Mouse (Mus musculus) erythroid progenitor cell, adult 5-6 weeks (primary cell): ENCODE measurements around the gene Pla2g4b. TPM values are rescaled to one million over a fixed set of nuclear protein-coding genes. Genes with fewer than 3 reads are reported as not detected.
A peak's percentile ranks its signal among the peaks of the same experiment; 100 is the strongest.

Experiments used
- ATAC-seq: replicated peaks from 2 replicates; pipeline ENCODE4 v1.8.0; 2016; ENCODE audit warnings: moderate number of reproducible peaks, mild to moderate bottlenecking, moderate TSS enrichment, inconsistent platforms; ENCODE audit not compliant: poor library complexity, low FRiP score, severe bottlenecking
- total RNA-seq, 2 experiments: library from RNA; stranded (forward) in 1 of 2; stranded (reverse) in 1 of 2; fragments of 150-400 nt in 1 of 2; fragments of 186-747, 209-891 nt in 1 of 2; gene quantifications; 2 replicates each; pipeline versions ENCODE4 v1.2.3 to v1.2.4; 2015 to 2017; ENCODE audit warnings: low replicate concordance in 2 of 2

The Pla2g4b gene
- total RNA-seq, 2 experiments from 2014 or later = 2.9 TPM; not detected in 1

- no peak for ATAC-seq
These were observed 19.3 kb upstream of the Pla2g4b start for GRCm38 (mm10) chr2:120013831-120014486.

GRCm38 (mm10) chr2:120015882-120016281 is 17.3 kb upstream of the Pla2g4b start:
- no peak for ATAC-seq

GRCm38 (mm10) chr2:120017599-120017998 is 15.6 kb upstream of the Pla2g4b start:
- no peak for ATAC-seq

- no peak for ATAC-seq
These were observed 8.9 kb upstream of the Pla2g4b start for GRCm38 (mm10) chr2:120024337-120024736.

GRCm38 (mm10) chr2:120026984-120027949 is 6.0 kb upstream of the Pla2g4b start, which contains the start of the genes Jmjd7 and Gm28042:
Gene Jmjd7, plus strand, starts transcription at chr2:120027483.
Gene Gm28042, plus strand, starts transcription at chr2:120027493.
- ATAC-seq = peak; percentile 96

- ATAC-seq = no peak
These were observed 5.3 kb upstream of the Pla2g4b start for GRCm38 (mm10) chr2:120027950-120028331.

- ATAC-seq = no peak
These were observed 2.8 kb upstream of the Pla2g4b start for GRCm38 (mm10) chr2:120030380-120030779.

- no peak for ATAC-seq
These were observed 509 bp downstream of the Pla2g4b start for GRCm38 (mm10) chr2:120033726-120034125.

- ATAC-seq = no peak
These were observed 4.5 kb downstream of the Pla2g4b start for GRCm38 (mm10) chr2:120037744-120038143.

GRCm38 (mm10) chr2:120040991-120041390 is 7.8 kb downstream of the Pla2g4b start:
- no peak for ATAC-seq

- ATAC-seq = no peak
These were observed 10.9 kb downstream of the Pla2g4b start for GRCm38 (mm10) chr2:120044101-120044603.

GRCm38 (mm10) chr2:120044676-120045075 is 11.5 kb downstream of the Pla2g4b start:
- ATAC-seq = no peak

GRCm38 (mm10) chr2:120046486-120047310 is 13.5 kb downstream of the Pla2g4b start:
- no peak for ATAC-seq

GRCm38 (mm10) chr2:120048173-120048572 is 15.0 kb downstream of the Pla2g4b start:
- ATAC-seq = no peak

- ATAC-seq = no peak
These were observed 16.5 kb downstream of the Pla2g4b start for GRCm38 (mm10) chr2:120049632-120050274.

GRCm38 (mm10) chr2:120051405-120051804 is 18.2 kb downstream of the Pla2g4b start:
- no peak for ATAC-seq

GRCm38 (mm10) chr2:120054771-120055552 is 21.7 kb downstream of the Pla2g4b start:
- no peak for ATAC-seq

GRCm38 (mm10) chr2:120055923-120056322 is 22.7 kb downstream of the Pla2g4b start:
- no peak for ATAC-seq
